Mouse (Mus musculus) lung, embryonic 15.5 days (tissue): Measurements from ENCODE around the gene Gpr162. TPM values are rescaled to one million over a fixed set of nuclear protein-coding genes. Genes with fewer than 3 reads are reported as not detected.
"Not testable (repeated sequence)": the region's sequence is repeated elsewhere in the genome, so short reads cannot be mapped to it uniquely, and the experiment has no call there.

Experiments
- ATAC-seq: fragments of 200-750 bp; cut with Nextera tagmentation; 2 replicates; pipeline ENCODE4 v1.8.0; 2017; ENCODE audit warnings: moderate number of reproducible peaks, borderline replicate concordance; ENCODE audit not compliant: low FRiP score, low TSS enrichment; ENCODE audit errors: extremely low read depth
- H3K27ac ChIP-seq: fragments of 300-500 bp; sonication (generic); 2 replicates; pipeline ENCODE4 v1.5.1; 2015; ENCODE audit warnings: moderate library complexity, mild to moderate bottlenecking, inconsistent platforms
- H3K27me3 ChIP-seq: fragments of 300-500 bp; sonication (generic); 2 replicates; pipeline ENCODE4 v1.6.1; 2015; ENCODE audit warnings: inconsistent platforms
- H3K36me3 ChIP-seq: fragments of 300-500 bp; sonication (generic); 2 replicates; pipeline ENCODE4 v1.6.1; 2015; ENCODE audit warnings: inconsistent platforms
- H3K4me1 ChIP-seq: fragments of 300-500 bp; sonication (generic); 2 replicates; pipeline ENCODE4 v1.6.1; 2015; ENCODE audit warnings: inconsistent platforms
- H3K4me2 ChIP-seq: fragments of 300-500 bp; sonication (generic); 2 replicates; pipeline ENCODE4 v1.6.1; 2015; ENCODE audit warnings: inconsistent platforms, mild to moderate bottlenecking, moderate library complexity
- H3K4me3 ChIP-seq: fragments of 300-500 bp; sonication (generic); 2 replicates; pipeline ENCODE4 v1.5.1; 2015; ENCODE audit warnings: mild to moderate bottlenecking, inconsistent platforms
- H3K9ac ChIP-seq: fragments of 300-500 bp; sonication (generic); 2 replicates; pipeline ENCODE4 v1.6.1; 2015; ENCODE audit warnings: inconsistent platforms
- H3K9me3 ChIP-seq: fragments of 300-500 bp; sonication (generic); 2 replicates; pipeline ENCODE4 v1.6.1; 2016; ENCODE audit warnings: inconsistent platforms
- WGBS: fragments of 180-500 bp; shearing (Covaris S2); methylation state at CpG from one replicate; pipeline ENCODE4 v1.1.7; 2015; 5-methylcytosine and 5-hydroxymethylcytosine counted together
- polyA plus RNA-seq: library from polyadenylated mRNA; unstranded; fragments of >200 nt; fragmentation: Nextera tagmentation; extraction: Ambion mirVana; gene quantifications from 2 replicates; pipeline ENCODE4 v1.2.1, GENCODE M21; 2015

The Gpr162 gene
- polyA plus RNA-seq, 1 experiment from 2014 or later = 0.59 TPM

DNA sequence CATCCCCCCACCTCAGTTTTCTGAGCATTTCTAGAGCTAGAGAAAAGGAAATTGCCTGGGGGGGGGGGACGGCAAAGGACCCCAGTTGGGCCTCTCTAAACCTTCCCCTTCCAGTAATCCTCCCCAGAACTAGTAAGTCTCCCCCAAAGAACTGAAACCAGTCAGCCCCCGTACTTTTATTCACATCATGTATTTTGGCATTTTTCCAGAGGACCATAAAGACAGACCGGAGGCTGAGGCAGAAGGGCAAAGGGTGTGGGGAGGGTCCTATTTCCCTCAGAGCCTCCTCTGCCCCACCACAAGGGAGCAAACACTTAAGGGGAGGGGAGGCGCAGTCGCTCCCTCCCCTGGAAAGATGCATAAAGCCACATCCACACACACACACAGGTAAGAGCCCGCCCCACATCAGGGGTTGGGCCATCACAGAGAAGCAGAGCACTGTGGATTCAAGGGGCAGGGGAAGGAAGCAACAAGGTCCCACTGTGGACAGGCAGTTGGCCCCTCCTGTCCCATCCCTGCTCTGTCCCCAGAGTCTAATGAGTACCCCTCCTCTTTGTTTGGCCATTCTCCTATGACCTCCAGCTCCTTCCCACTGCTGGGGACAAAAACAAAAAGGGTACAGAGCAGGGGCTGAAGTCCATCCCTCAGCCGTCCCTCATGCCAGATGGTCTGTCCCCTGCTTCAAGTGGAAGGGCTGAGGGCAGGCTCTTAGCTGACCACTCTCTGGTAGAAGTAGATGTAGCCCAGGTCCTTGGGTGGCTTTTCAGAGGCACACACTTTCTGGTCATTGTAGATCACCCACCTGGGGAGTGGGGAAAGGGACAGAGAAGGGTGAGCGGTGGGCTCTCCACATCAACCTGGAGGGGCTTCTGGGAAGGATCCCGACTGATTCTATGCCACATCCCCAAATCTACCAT lies 48.7 kb downstream of the Gpr162 start:
- 61% methylated on average over 9 of the region's 9 CpGs for WGBS
- no peak; the same call in 1 of the 2 replicates for ATAC-seq
- no peak overlapping the region for H3K4me3 ChIP-seq

DNA sequence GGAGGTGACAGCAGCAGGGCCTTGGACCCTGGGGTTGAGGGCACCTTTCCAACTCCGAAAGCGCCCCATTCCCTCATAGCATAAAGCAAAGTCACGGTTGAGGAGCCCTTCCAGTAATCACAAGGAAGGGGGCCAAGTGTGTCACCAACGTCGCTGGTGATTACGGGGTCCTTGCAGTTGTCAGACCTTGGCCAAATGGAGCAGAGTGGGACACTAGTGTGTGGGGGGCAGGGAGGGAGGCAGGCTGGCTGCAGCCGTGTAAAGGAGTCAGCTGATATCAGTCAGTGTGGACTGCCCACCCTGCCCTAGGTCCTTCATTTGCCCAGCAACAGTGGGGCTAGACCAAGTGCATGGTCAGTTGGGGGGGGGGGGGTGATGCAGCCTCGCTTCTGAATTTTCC lies 49.3 kb downstream of the Gpr162 start:
- peak; percentile 43; the same call in 1 of the 2 replicates for ATAC-seq

More for the DNA sequence above, 48.7 kb downstream of the Gpr162 start:
- no peak overlapping the region for H3K27ac ChIP-seq
- H3K4me1 ChIP-seq = peaks cover 30% of the 10 kb centered on the region
- H3K27me3 ChIP-seq = no peaks in the 10 kb centered on the region
- H3K36me3 ChIP-seq = peaks cover 57% of the 10 kb centered on the region
- H3K9ac ChIP-seq = no peak overlapping the region
- H3K4me2 ChIP-seq = peak overlapping the region; percentile 71
- no peaks in the 10 kb centered on the region for H3K9me3 ChIP-seq

DNA sequence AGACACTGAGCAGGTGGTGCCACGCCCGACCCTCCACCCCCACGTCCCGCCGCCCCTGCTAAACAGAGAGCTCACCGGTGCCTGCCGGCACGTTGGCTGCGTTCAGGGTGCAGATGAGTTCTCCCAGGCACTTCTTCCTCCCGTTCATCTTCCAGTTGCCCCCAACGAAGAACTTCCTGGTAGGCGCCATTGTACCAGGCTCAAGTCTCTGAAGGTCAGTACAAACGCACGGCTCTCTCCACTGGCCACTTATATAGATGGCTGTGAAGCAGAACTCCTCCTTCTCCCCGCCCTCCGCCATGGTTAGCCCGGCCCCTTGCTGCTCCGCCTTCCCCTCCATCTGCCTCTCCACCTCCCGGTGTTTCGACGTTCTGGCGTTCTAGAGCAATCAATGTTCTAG lies 49.9 kb downstream of the Gpr162 start, which contains the start of gene Tpi1:
Gene Tpi1, minus strand, starts transcription at position 364 of the 400 bp plus-strand sequence.
- H3K27me3 ChIP-seq = no peaks in the 10 kb centered on the region
- peak within 1 kb of the TSS; percentile 71 for H3K4me2 ChIP-seq
- peak; percentile 90 for ATAC-seq
- peak within 1 kb of the TSS; percentile 85 for H3K9ac ChIP-seq
- WGBS = under 1% methylated on average over 22 of the region's 22 CpGs
- H3K36me3 ChIP-seq = peaks cover 46% of the 10 kb centered on the region
- H3K4me1 ChIP-seq = peaks cover 36% of the 10 kb centered on the region
- peak within 1 kb of the TSS; percentile 78 for H3K4me3 ChIP-seq
- H3K27ac ChIP-seq = peak within 1 kb of the TSS; percentile 93
- H3K9me3 ChIP-seq = no peaks in the 10 kb centered on the region

More for the DNA sequence above, 49.3 kb downstream of the Gpr162 start:
- Histone ChIP-seq H3K36me3 (peaks cover 51% of the 10 kb centered on the region), H3K27ac (peak overlapping the region; percentile 93), H3K4me3 (peak overlapping the region; percentile 78), H3K9ac (no peak overlapping the region), H3K9me3 (no peaks in the 10 kb centered on the region), H3K27me3 (no peaks in the 10 kb centered on the region), H3K4me1 (peaks cover 36% of the 10 kb centered on the region), H3K4me2 (peak overlapping the region; percentile 71)
- 26% methylated on average over 8 of the region's 8 CpGs for WGBS

DNA sequence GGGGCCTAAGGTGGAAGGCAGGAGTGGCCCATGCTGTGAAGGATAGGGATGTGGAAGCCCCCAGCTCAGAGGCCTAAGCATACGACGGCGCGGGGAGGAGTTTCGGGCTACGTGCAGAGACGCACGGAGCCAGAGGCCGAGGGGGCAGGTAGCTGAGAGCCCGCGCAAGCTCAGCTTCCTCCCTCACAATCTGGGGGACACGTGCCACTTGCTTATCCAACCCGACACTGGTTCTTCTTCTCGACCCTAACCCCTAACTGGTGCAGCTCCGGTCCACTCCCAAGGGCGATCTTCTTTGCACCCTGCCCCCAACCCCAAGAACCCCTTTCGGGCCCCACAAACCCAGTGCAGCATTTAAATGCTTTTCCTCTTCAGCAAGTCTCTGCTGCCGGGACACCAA lies 50.3 kb downstream of the Gpr162 start:
- H3K27me3 ChIP-seq = no peaks in the 10 kb centered on the region
- peak overlapping the region; percentile 85 for H3K9ac ChIP-seq
- peak overlapping the region; percentile 93 for H3K27ac ChIP-seq
- peaks cover 36% of the 10 kb centered on the region for H3K4me1 ChIP-seq
- H3K9me3 ChIP-seq = no peaks in the 10 kb centered on the region
- H3K4me3 ChIP-seq = peak overlapping the region; percentile 78
- ATAC-seq = peak; percentile 50
- peaks cover 41% of the 10 kb centered on the region for H3K36me3 ChIP-seq
- WGBS = 0% methylated on average over 18 of the region's 18 CpGs
- peak overlapping the region; percentile 71 for H3K4me2 ChIP-seq

DNA sequence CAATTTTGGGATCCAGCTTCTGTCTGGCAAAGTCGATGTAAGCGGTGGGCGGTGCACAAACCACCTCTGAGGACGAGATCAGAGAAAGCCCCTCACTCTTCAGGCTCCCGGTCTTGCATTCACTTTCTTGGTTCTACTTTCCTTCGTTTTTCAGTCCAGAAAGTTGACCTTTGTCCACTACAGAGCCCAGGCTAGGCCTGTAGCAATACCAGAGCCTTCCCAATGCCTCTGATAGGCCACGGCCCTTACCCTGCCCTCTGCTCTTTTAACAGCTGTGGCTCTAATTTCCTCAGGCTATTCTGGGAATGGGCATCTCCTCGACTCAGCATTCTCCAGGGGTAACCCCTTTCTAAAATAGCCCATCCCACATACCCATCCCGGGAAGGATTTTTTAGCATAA lies 50.9 kb downstream of the Gpr162 start:
- Histone ChIP-seq H3K36me3 (peaks cover 35% of the 10 kb centered on the region), H3K9me3 (no peaks in the 10 kb centered on the region), H3K4me1 (peaks cover 41% of the 10 kb centered on the region), H3K27ac (peak overlapping the region; percentile 93), H3K9ac (peak overlapping the region; percentile 85), H3K4me3 (peak overlapping the region; percentile 78), H3K4me2 (peak overlapping the region; percentile 71), H3K27me3 (no peaks in the 10 kb centered on the region)
- ATAC-seq = no peak
- WGBS = 14% methylated on average over 9 of the region's 9 CpGs

DNA sequence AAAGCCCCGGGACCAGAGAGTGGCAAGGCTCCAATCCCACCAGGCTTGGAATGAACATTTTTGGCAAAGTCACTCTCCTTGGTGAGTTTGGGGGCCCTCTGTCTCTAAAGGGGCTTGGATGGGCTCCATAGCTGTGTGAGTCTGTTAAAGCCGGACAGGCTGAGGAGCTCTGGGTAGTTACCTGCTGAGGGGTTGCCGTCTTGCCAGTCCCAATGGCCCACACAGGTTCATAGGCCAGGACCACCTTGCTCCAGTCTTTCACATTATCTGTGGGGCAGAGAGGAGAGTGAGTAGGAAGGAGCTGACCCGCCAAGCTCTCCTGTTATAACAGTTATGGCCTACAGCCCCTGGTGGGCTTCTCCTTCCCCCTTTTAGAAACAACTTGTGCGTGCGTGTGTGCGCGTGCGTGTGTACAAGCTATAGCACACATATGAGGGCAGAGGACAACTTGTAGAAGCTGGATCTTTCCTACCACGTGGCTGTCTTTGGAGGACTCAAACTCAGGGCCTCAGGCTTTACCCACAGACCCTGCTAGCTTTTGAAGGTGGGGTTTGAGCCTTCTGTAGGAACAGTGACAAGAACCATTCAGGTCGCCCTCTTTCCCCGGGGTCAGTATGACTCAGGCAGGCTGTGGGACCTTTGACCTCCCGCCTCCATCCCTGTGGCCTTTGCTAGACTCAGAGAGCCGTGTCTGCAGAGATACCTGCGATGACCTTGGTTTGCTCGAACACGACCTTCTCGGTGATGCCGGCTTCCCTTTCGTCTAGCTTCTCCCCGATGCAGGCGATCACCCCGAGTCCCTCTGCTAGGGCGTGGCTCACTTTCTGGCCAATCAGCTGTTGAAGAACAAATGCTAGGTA lies 51.9 kb downstream of the Gpr162 start:
- Histone ChIP-seq H3K9me3 (no peaks in the 10 kb centered on the region), H3K27me3 (no peaks in the 10 kb centered on the region), H3K27ac (no peak overlapping the region), H3K4me2 (peak overlapping the region; percentile 71), H3K4me1 (peaks cover 41% of the 10 kb centered on the region), H3K36me3 (peaks cover 26% of the 10 kb centered on the region), H3K4me3 (peak overlapping the region; percentile 78), H3K9ac (0 out of 2 replicates have a peak overlapping the region, but pooled peaks have one; percentile 85)
- no peak for ATAC-seq
- WGBS = 74% methylated on average over 24 of the region's 24 CpGs

DNA sequence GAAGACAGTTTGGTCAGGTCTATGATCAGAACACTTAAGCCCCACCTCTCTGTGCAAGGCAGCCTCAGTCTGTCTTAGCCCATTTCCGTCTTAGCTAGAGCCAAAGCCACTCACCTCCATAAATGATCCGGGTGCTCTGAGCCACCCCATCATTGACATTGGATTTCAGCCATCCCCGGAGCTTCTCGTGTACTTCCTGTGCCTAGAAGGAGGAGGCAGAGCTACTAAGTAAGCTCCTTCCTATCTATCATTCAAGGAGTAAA lies 52.4 kb downstream of the Gpr162 start:
- Histone ChIP-seq H3K36me3 (peaks cover 20% of the 10 kb centered on the region), H3K4me2 (no peak overlapping the region), H3K9ac (no peak overlapping the region), H3K9me3 (no peaks in the 10 kb centered on the region), H3K27ac (no peak overlapping the region), H3K4me1 (peaks cover 44% of the 10 kb centered on the region), H3K4me3 (no peak overlapping the region), H3K27me3 (no peaks in the 10 kb centered on the region)
- ATAC-seq = no peak
- WGBS = 64% methylated on average over 4 of the region's 4 CpGs

DNA sequence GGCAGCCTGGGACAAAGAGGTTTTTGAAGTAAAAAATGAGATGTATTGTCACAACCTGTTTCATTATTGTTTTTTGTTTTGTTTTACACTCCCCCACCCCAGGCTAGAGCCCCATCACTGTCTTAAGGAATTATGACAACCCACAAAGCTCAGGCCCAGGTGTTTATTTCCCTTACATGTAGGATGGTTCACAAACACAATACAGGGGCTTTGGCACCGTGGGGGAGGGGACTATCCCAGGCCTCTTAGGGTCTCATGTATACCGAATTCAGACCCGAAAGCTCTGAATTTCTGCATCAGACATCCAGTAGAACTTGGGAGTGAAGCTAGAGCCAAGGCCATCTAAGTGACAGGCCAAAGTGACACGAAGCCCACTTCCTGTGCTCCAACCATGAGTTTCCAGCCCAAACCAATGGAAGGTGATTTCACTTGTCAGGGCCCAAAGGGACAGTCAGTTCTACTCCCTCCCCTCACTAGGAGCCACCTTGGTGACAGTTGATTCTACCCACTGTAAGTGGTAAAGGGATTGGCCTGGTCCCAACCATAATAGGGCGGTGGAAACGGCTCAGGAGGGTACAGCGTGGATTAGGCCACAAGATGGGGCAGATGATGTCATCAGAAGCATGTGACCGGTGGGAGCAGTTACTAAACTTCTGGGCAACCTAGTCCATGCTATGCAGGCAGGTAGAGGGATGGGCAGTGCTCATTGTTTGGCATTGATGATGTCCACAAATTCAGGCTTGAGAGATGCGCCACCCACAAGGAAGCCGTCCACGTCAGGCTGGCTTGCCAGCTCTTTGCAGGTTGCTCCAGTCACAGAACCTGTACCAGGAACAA lies 53.0 kb downstream of the Gpr162 start:
- not testable (repeated sequence) for H3K27ac ChIP-seq, H3K4me3 ChIP-seq, H3K9ac ChIP-seq, ATAC-seq, H3K9me3 ChIP-seq, H3K27me3 ChIP-seq
- Histone ChIP-seq H3K36me3 (peaks cover 19% of the 10 kb centered on the region), H3K4me2 (peak overlapping the region; percentile 86; the same call in 1 of the 2 replicates), H3K4me1 (peaks cover 50% of the 10 kb centered on the region)
- 79% methylated on average over 11 of the region's 11 CpGs for WGBS

DNA sequence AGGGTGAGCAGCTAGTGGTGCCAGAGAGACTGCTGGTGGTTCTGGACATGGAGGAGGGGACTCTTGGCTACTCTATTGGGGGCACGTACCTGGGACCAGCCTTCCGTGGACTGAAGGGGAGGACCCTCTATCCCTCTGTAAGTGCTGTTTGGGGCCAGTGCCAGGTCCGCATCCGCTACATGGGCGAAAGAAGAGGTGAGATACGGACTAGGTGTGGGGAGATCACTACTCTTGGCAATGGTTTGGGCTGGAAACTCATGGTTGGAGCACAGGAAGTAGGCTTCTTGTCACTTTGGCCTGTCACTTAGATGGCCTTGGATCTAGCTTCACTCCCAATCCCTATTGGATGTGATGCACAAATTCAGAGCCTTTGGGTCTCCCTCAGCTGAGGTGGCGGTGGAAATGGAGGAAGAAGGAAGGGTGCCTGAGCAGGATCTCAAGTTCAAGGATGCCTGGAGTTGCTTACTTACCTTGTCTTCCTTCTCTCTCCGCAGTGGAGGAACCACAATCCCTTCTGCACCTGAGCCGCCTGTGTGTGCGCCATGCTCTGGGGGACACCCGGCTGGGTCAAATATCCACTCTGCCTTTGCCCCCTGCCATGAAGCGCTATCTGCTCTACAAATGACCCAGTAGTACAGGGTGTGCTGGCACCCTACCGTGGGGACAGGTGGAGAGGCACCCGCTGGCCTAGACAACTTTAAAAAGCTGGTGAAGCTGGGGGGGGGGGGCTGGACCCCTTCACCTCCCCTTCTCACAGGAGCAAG lies 53.8 kb downstream of the Gpr162 start:
- H3K27ac ChIP-seq = peak overlapping the region; percentile 93

DNA sequence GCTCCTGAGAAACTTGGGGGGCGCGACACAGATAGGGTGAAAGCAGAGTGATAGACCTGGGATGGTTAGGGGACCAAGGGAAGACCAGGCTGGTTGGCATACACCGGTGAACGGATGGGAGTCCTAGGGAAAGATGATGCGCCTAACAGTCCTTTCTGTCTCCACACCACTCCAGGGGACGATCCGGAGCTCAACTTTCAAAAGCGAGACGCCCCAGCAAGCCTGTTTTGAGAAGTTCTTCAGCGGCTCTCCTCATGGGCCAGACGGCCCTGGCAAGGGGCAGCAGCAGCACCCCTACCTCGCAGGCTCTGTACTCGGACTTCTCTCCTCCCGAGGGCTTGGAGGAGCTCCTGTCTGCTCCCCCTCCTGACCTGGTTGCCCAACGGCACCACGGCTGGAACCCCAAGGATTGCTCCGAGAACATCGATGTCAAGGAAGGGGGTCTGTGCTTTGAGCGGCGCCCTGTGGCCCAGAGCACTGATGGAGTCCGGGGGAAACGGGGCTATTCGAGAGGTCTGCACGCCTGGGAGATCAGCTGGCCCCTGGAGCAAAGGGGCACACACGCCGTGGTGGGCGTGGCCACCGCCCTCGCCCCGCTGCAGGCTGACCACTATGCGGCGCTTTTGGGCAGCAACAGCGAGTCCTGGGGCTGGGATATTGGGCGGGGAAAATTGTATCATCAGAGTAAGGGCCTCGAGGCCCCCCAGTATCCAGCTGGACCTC lies 54.6 kb downstream of the Gpr162 start:
- peak overlapping the region; percentile 93 for H3K27ac ChIP-seq
- H3K9ac ChIP-seq = peak overlapping the region; percentile 60
- peaks cover 44% of the 10 kb centered on the region for H3K4me1 ChIP-seq
- no peaks in the 10 kb centered on the region for H3K27me3 ChIP-seq
- H3K9me3 ChIP-seq = no peaks in the 10 kb centered on the region
- ATAC-seq = peak; percentile 19; the same call in 1 of the 2 replicates
- peak overlapping the region; percentile 86 for H3K4me2 ChIP-seq
- 0% methylated on average over 35 of the region's 35 CpGs for WGBS
- peaks cover 15% of the 10 kb centered on the region for H3K36me3 ChIP-seq
- H3K4me3 ChIP-seq = peak overlapping the region; percentile 53

More for the DNA sequence above, 53.8 kb downstream of the Gpr162 start:
- Histone ChIP-seq H3K9ac (peak overlapping the region; percentile 60), H3K4me3 (peak overlapping the region; percentile 53), H3K4me1 (peaks cover 52% of the 10 kb centered on the region), H3K4me2 (peak overlapping the region; percentile 86), H3K9me3 (no peaks in the 10 kb centered on the region), H3K27me3 (no peaks in the 10 kb centered on the region), H3K36me3 (peaks cover 15% of the 10 kb centered on the region)
- ATAC-seq = no peak; the same call in 1 of the 2 replicates
- 41% methylated on average over 14 of the region's 14 CpGs for WGBS
